Mouse (Mus musculus) left cerebral cortex, postnatal 14 days (tissue): Measurements from ENCODE around the gene Ctsa. TPM values are rescaled to one million over a fixed set of nuclear protein-coding genes. Genes with fewer than 3 reads are reported as not detected.

Experiments used
- total RNA-seq, 2 experiments: library from RNA; stranded (reverse); gene quantifications; 2 replicates each; pipeline ENCODE4 v1.2.3; 2021

The Ctsa gene
- total RNA-seq, 2 experiments from 2014 or later, result 88.4 to 91.6 TPM

Other genes with a start within 250 kb of the Ctsa start
- gene Wfdc6a, start 247.4 kb upstream of the Ctsa start, total RNA-seq, result under 1 TPM; 0.72 to 0.92 TPM
- gene Eppin, start 239.3 kb upstream of the Ctsa start, total RNA-seq, result not detected
- not detected for gene Wfdc6b, start 219.4 kb upstream of the Ctsa start, total RNA-seq
- gene Wfdc8, start 219.2 kb upstream of the Ctsa start, total RNA-seq, result not detected
- gene Wfdc16, start 194.1 kb upstream of the Ctsa start, total RNA-seq, result not detected
- not detected for gene Wfdc10, start 176.8 kb upstream of the Ctsa start, total RNA-seq
- not detected for gene Wfdc9, start 176.3 kb upstream of the Ctsa start, total RNA-seq
- gene Wfdc11, start 158.8 kb upstream of the Ctsa start, total RNA-seq, result not detected
- not detected for gene Wfdc13, start 147.8 kb upstream of the Ctsa start, total RNA-seq
- not detected for gene Spint4, start 134.4 kb upstream of the Ctsa start, total RNA-seq
- gene Spint5, start 117.6 kb upstream of the Ctsa start, total RNA-seq, result not detected
- 1 to 10 TPM in 1 of 2 experiments, under 1 TPM in 1; 0.92 to 1.1 TPM for gene Wfdc3, start 86.9 kb upstream of the Ctsa start, total RNA-seq
- 10 to 100 TPM; 32.8 to 35.6 TPM for gene Dnttip1, start 86.9 kb upstream of the Ctsa start, total RNA-seq
- gene Ube2c, start 63.0 kb upstream of the Ctsa start, total RNA-seq, result 1 to 10 TPM; 2.0 to 3.0 TPM
- gene Tnnc2, start 52.9 kb upstream of the Ctsa start, total RNA-seq, result 1 to 10 TPM in 1 of 2 experiments, not detected in 1; 1.1 TPM
- 10 to 100 TPM; 46.0 to 46.8 TPM for gene Snx21, start 47.0 kb upstream of the Ctsa start, total RNA-seq
- 10 to 100 TPM; 25.8 to 27.7 TPM for gene Acot8, start 28.0 kb upstream of the Ctsa start, total RNA-seq
- 1 to 10 TPM; 7.7 to 8.3 TPM for gene Zswim3, start 27.8 kb upstream of the Ctsa start, total RNA-seq
- gene Zswim1, start 10.2 kb upstream of the Ctsa start, total RNA-seq, result 10 to 100 TPM; 21.4 to 22.0 TPM
- not detected for gene Spata25, start 4.3 kb upstream of the Ctsa start, total RNA-seq
- gene Neurl2, start 583 bp downstream of the Ctsa start, total RNA-seq, result 1 to 10 TPM; 3.6 to 4.5 TPM
- 10 to 100 TPM; 86.5 to 92.3 TPM for gene Pltp, start 24.8 kb downstream of the Ctsa start, total RNA-seq
- gene Pcif1, start 46.4 kb downstream of the Ctsa start, total RNA-seq, result 10 to 100 TPM; 38.7 to 41.4 TPM
- 10 to 100 TPM; 24.1 to 25.4 TPM for gene Zfp335, start 78.9 kb downstream of the Ctsa start, total RNA-seq
- 1 to 10 TPM; 1.4 to 1.9 TPM for gene Mmp9, start 107.9 kb downstream of the Ctsa start, total RNA-seq
- 100 to 1,000 TPM; 451 to 495 TPM for gene Slc12a5, start 127.9 kb downstream of the Ctsa start, total RNA-seq
- gene Ncoa5, start 202.0 kb downstream of the Ctsa start, total RNA-seq, result 10 to 100 TPM; 53.2 to 54.6 TPM
- gene Cd40, start 222.8 kb downstream of the Ctsa start, total RNA-seq, result 1 to 10 TPM in 1 of 2 experiments, under 1 TPM in 1; 0.82 to 1.4 TPM